Mouse (Mus musculus): ENCODE measurements around the gene Cry1. TPM values are rescaled to one million over a fixed set of nuclear protein-coding genes. Genes with fewer than 3 reads are reported as not detected.

Gene Cry1
- polyA plus RNA-seq, 1 experiment = 25.1 TPM

GRCm38 (mm10) chr10:85154195-85154594 lies 30.7 kb downstream of the Cry1 start:
- peaks cover 7% of the 10 kb centered on the region for H3K36me3 ChIP-seq (ENCODE audit: control insufficient read depth, insufficient read depth, low read length, poor library complexity, severe bottlenecking)
- no peak overlapping the region for H3K9ac ChIP-seq (ENCODE audit: low read depth, poor library complexity, severe bottlenecking)

GRCm38 (mm10) chr10:85149226-85149625 lies 35.6 kb downstream of the Cry1 start:
- TF ChIP-seq CTCF (IDR thresholded peaks at IDR 0.05; ENCODE audit: low read depth, low read length) (no peak), EP300 (IDR thresholded peaks at IDR 0.05; ENCODE audit: insufficient read depth, low read depth, low read length) (no peak), POLR2A (IDR thresholded peaks at IDR 0.05; ENCODE audit: insufficient read depth, low read length) (no peak)
- H3K27me3 ChIP-seq (ENCODE audit: control insufficient read depth, insufficient read depth, low read length, poor library complexity, severe bottlenecking) = no peaks in the 10 kb centered on the region
- no peaks in the 10 kb centered on the region for H3K4me1 ChIP-seq (ENCODE audit: control insufficient read depth, insufficient read depth, low read length)
- H3K9me3 ChIP-seq (replicated peaks; ENCODE audit: control insufficient read depth, insufficient read depth, low read length, poor library complexity, severe bottlenecking) = no peaks in the 10 kb centered on the region
- no peak overlapping the region for H3K9ac ChIP-seq (ENCODE audit: low read depth, poor library complexity, severe bottlenecking)
- peaks cover 17% of the 10 kb centered on the region for H3K36me3 ChIP-seq (ENCODE audit: control insufficient read depth, insufficient read depth, low read length, poor library complexity, severe bottlenecking)
- no peak overlapping the region for H3K27ac ChIP-seq (ENCODE audit: insufficient read depth, low read length)
- H3K4me3 ChIP-seq (ENCODE audit: low read depth, low read length) = no peak overlapping the region

More at GRCm38 (mm10) chr10:85154195-85154594, 30.7 kb downstream of the Cry1 start:
- Histone ChIP-seq H3K27ac (ENCODE audit: insufficient read depth, low read length) (no peak overlapping the region), H3K4me3 (ENCODE audit: low read depth, low read length) (no peak overlapping the region), H3K9me3 (replicated peaks; ENCODE audit: control insufficient read depth, insufficient read depth, low read length, poor library complexity, severe bottlenecking) (no peaks in the 10 kb centered on the region), H3K27me3 (ENCODE audit: control insufficient read depth, insufficient read depth, low read length, poor library complexity, severe bottlenecking) (no peaks in the 10 kb centered on the region), H3K4me1 (ENCODE audit: control insufficient read depth, insufficient read depth, low read length) (no peaks in the 10 kb centered on the region)
- TF ChIP-seq CTCF (IDR thresholded peaks at IDR 0.05; ENCODE audit: low read depth, low read length) = peak; percentile 8
- no peak for TF ChIP-seq EP300 (IDR thresholded peaks at IDR 0.05; ENCODE audit: insufficient read depth, low read depth, low read length)

GRCm38 (mm10) chr10:85146282-85146681 lies 38.6 kb downstream of the Cry1 start:
- Histone ChIP-seq H3K27ac (ENCODE audit: insufficient read depth, low read length) (no peak overlapping the region), H3K4me3 (ENCODE audit: low read depth, low read length) (no peak overlapping the region), H3K9ac (ENCODE audit: low read depth, poor library complexity, severe bottlenecking) (no peak overlapping the region), H3K9me3 (replicated peaks; ENCODE audit: control insufficient read depth, insufficient read depth, low read length, poor library complexity, severe bottlenecking) (no peaks in the 10 kb centered on the region), H3K36me3 (ENCODE audit: control insufficient read depth, insufficient read depth, low read length, poor library complexity, severe bottlenecking) (peaks cover 13% of the 10 kb centered on the region), H3K27me3 (ENCODE audit: control insufficient read depth, insufficient read depth, low read length, poor library complexity, severe bottlenecking) (no peaks in the 10 kb centered on the region), H3K4me1 (ENCODE audit: control insufficient read depth, insufficient read depth, low read length) (no peaks in the 10 kb centered on the region)
- TF ChIP-seq EP300 (IDR thresholded peaks at IDR 0.05; ENCODE audit: insufficient read depth, low read depth, low read length) (no peak), CTCF (IDR thresholded peaks at IDR 0.05; ENCODE audit: low read depth, low read length) (no peak), POLR2A (IDR thresholded peaks at IDR 0.05; ENCODE audit: insufficient read depth, low read length) (no peak)

- Histone ChIP-seq H3K36me3 (ENCODE audit: control insufficient read depth, insufficient read depth, low read length, poor library complexity, severe bottlenecking) (peaks cover 7% of the 10 kb centered on the region; the same call in 1 of the 2 replicates), H3K27ac (ENCODE audit: insufficient read depth, low read length) (no peak overlapping the region), H3K9me3 (replicated peaks; ENCODE audit: control insufficient read depth, insufficient read depth, low read length, poor library complexity, severe bottlenecking) (no peaks in the 10 kb centered on the region), H3K9ac (ENCODE audit: low read depth, poor library complexity, severe bottlenecking) (no peak overlapping the region), H3K4me1 (ENCODE audit: control insufficient read depth, insufficient read depth, low read length) (no peaks in the 10 kb centered on the region), H3K4me3 (ENCODE audit: low read depth, low read length) (no peak overlapping the region), H3K27me3 (ENCODE audit: control insufficient read depth, insufficient read depth, low read length, poor library complexity, severe bottlenecking) (no peaks in the 10 kb centered on the region)
- TF ChIP-seq POLR2A (IDR thresholded peaks at IDR 0.05; ENCODE audit: insufficient read depth, low read length) = no peak
Measured at GRCm38 (mm10) chr10:85141465-85141864, 43.4 kb downstream of the Cry1 start.

- no peak overlapping the region for H3K27ac ChIP-seq (ENCODE audit: insufficient read depth, low read length)
- no peak overlapping the region for H3K4me3 ChIP-seq (ENCODE audit: low read depth, low read length)
- no peaks in the 10 kb centered on the region for H3K36me3 ChIP-seq (ENCODE audit: control insufficient read depth, insufficient read depth, low read length, poor library complexity, severe bottlenecking)
- H3K9ac ChIP-seq (ENCODE audit: low read depth, poor library complexity, severe bottlenecking) = no peak overlapping the region
- no peaks in the 10 kb centered on the region for H3K9me3 ChIP-seq (replicated peaks; ENCODE audit: control insufficient read depth, insufficient read depth, low read length, poor library complexity, severe bottlenecking)
- H3K4me1 ChIP-seq (ENCODE audit: control insufficient read depth, insufficient read depth, low read length) = no peaks in the 10 kb centered on the region
- H3K27me3 ChIP-seq (ENCODE audit: control insufficient read depth, insufficient read depth, low read length, poor library complexity, severe bottlenecking) = no peaks in the 10 kb centered on the region
- TF ChIP-seq POLR2A (IDR thresholded peaks at IDR 0.05; ENCODE audit: insufficient read depth, low read length) (no peak), EP300 (IDR thresholded peaks at IDR 0.05; ENCODE audit: insufficient read depth, low read depth, low read length) (no peak), CTCF (IDR thresholded peaks at IDR 0.05; ENCODE audit: low read depth, low read length) (no peak)
Measured at GRCm38 (mm10) chr10:85136573-85136972, 48.3 kb downstream of the Cry1 start.

GRCm38 (mm10) chr10:85128453-85128852 lies 56.4 kb downstream of the Cry1 start:
- TF ChIP-seq POLR2A (IDR thresholded peaks at IDR 0.05; ENCODE audit: insufficient read depth, low read length) (no peak), CTCF (IDR thresholded peaks at IDR 0.05; ENCODE audit: low read depth, low read length) (no peak), EP300 (IDR thresholded peaks at IDR 0.05; ENCODE audit: insufficient read depth, low read depth, low read length) (no peak)
- H3K9ac ChIP-seq (ENCODE audit: low read depth, poor library complexity, severe bottlenecking) = no peak overlapping the region

More at GRCm38 (mm10) chr10:85128453-85128852, 56.4 kb downstream of the Cry1 start:
- Histone ChIP-seq H3K27me3 (ENCODE audit: control insufficient read depth, insufficient read depth, low read length, poor library complexity, severe bottlenecking) (no peaks in the 10 kb centered on the region), H3K4me3 (ENCODE audit: low read depth, low read length) (no peak overlapping the region), H3K9me3 (replicated peaks; ENCODE audit: control insufficient read depth, insufficient read depth, low read length, poor library complexity, severe bottlenecking) (no peaks in the 10 kb centered on the region), H3K4me1 (ENCODE audit: control insufficient read depth, insufficient read depth, low read length) (no peaks in the 10 kb centered on the region), H3K27ac (ENCODE audit: insufficient read depth, low read length) (no peak overlapping the region), H3K36me3 (ENCODE audit: control insufficient read depth, insufficient read depth, low read length, poor library complexity, severe bottlenecking) (no peaks in the 10 kb centered on the region)
